Mouse (Mus musculus) adrenal gland, adult 10 weeks (tissue): ENCODE data around the gene Mmd2. TPM values are rescaled to one million over a fixed set of nuclear protein-coding genes. Genes with fewer than 3 reads are reported as not detected.

Experiments
- polyA plus RNA-seq: library from polyadenylated mRNA; stranded (reverse); fragments of 350-450 nt; fragmentation: Illumina TruSeq; extraction: RNeasy Lipid Tissue Mini Kit (QIAGEN cat#74804); gene quantifications from one replicate; pipeline ENCODE4 v1.2.3, GENCODE M21; 2014; ENCODE audit warnings: low read depth, low replicate concordance

The Mmd2 gene
- polyA plus RNA-seq = 33.8 TPM

GRCm38 (mm10) chr5:142608259-142608988, at the start of gene Mmd2:
TSS of gene Mmd2 (minus strand) at chr5:142608800.

GRCm38 (mm10) chr5:142627398-142627797, 18.8 kb upstream of the Mmd2 start, which contains the start of gene Wipi2:
TSS of gene Wipi2 (plus strand) at chr5:142627698.

GRCm38 (mm10) chr5:142550706-142551652, 57.6 kb downstream of the Mmd2 start, which contains the start of gene Radil:
TSS of gene Radil (minus strand) at chr5:142551098.

GRCm38 (mm10) chr5:142529915-142530314, 78.7 kb downstream of the Mmd2 start, which contains the start of gene Papolb:
TSS of gene Papolb (minus strand) at chr5:142530076.

Other genes starting within 250 kb of the Mmd2 start
- gene Foxk1, start 207.3 kb downstream of the Mmd2 start, polyA plus RNA-seq = 3.8 TPM
- gene Ap5z1, start 144.9 kb downstream of the Mmd2 start, polyA plus RNA-seq = 0.23 TPM
- gene Papolb, start 78.7 kb downstream of the Mmd2 start, polyA plus RNA-seq = 0.17 TPM
- not detected for gene Radil, start 57.7 kb downstream of the Mmd2 start, polyA plus RNA-seq
- gene Wipi2, start 18.9 kb upstream of the Mmd2 start, polyA plus RNA-seq = 24.3 TPM
- 2.7 TPM for gene Slc29a4, start 83.7 kb upstream of the Mmd2 start, polyA plus RNA-seq
- 0.76 TPM for gene Tnrc18, start 208.9 kb upstream of the Mmd2 start, polyA plus RNA-seq